Mouse (Mus musculus) liver, postnatal 0 days (tissue): ENCODE results near the gene Cxcr5.

Source experiments
- CTCF ChIP-seq: sonication (generic); IDR thresholded peaks from 2 replicates; pipeline ENCODE4 v1.5.1; 2016; ENCODE audit warnings: antibody characterized with exemption, low read depth
- EP300 ChIP-seq: IDR thresholded peaks from 2 replicates; pipeline ENCODE4 v1.6.1; 2016; ENCODE audit warnings: antibody characterized with exemption, low read depth, mild to moderate bottlenecking

- TF ChIP-seq CTCF (no peak), EP300 (no peak)
Measured at GRCm38 (mm10) chr9:44607306-44607705, 45.6 kb upstream of the Cxcr5 start.
